Mouse (Mus musculus): ENCODE results near the gene Fbxo7.
"Not testable (repeated sequence)": the region's sequence is repeated elsewhere in the genome, so short reads cannot be mapped to it uniquely, and the experiment has no call there.

Gene Fbxo7

DNA sequence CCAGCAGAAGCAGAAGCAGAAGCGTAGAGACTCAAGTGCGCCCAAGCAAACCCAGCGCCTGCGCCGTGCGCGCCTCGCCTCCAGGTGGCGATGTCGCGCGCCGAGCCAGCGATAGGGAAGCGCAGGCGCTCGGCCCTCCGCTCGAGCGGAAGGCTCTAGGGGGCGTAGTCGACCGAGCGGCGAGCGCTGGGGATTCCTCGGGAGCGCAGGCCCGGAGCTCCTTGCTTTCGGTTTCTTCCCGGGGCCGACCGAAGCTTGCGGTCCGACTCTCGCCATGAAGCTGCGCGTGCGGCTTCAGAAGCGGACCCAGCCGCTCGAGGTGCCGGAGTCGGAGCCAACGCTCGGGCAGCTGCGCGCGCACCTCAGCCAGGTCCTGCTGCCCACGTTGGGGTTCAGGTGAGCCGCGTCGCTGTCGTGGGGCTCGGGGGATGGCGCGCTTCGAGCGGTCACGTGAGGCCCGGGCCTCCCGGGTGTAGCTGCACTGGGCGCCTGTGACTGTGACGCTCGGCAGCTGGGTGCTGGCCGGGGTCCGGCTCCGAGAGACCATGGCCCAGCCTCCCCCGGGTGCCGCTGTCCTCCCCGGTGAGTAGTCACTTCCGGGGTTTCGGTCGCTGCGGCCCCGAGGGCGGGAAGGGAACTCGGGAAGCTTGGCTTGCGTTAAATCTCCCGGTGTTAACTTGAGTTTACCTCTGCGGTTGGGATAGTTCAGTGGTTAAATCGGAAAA is at the start of gene Fbxo7:
Gene Fbxo7, plus strand, starts transcription at position 224 of the 725 bp plus-strand sequence.
- DNase-seq, result peak; percentile 91

DNA sequence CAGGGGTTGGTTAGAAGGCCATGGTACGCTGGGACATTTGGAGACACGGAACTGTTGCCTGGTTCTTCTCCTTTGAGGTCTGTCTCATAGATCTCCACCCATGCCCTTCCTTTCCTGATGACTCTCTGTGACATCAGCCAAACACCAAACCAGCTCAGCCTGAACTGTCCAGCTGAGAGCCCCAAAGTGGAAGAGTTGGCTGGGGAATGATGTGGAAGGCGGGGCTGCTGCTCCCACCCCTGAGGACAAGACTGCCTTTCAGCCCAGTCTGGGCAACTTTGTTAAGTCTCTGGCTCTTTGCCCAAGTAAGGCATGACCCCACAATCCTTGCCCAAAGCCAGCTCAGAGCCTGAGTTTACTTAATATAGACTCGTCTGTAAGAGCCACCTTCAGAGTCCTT is 48.9 kb upstream of the Fbxo7 start:
- no peak for DNase-seq

GRCm38 (mm10) chr10:85989412-85990115 is 32.2 kb upstream of the Fbxo7 start:
- DNase-seq, result no peak

DNA sequence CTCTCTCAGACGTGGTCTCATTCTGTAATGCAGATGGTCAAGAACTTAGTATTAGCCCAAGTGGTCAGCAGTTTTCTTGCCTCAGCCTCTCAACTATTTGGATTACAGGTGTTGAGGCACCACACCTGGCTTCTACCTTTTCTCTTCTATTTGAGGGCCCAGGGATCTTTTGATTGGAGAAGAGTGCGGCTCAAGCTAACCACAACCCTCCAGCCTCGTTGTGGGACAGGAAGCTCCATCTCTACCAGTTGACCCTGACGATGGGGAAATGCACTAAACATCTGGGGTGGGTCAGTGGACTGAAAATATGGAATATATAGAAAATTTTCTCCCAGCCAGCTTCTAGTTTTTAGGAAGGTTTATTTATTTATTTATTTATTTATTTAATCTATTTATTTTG is 29.4 kb upstream of the Fbxo7 start:
- no peak for DNase-seq

DNA sequence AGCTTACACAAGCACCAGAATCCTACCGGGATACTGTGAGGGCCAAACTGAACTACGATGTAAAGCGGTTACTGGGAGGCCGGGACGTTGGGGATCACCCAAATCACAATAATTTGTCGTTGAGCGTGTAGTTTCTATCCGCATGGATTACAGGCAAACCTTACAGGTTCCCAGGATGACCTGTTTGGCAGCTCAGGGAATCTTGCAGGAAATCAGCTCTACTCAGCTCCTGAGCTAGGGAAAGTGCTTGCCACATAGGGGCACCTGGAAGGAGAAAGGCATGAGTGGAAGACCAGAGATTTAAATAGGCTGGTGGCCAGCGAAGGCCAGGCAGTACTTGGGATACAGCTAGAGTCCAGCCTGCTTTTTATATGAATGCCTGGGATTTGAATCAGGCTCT is 27.9 kb upstream of the Fbxo7 start:
- no peak for DNase-seq

GRCm38 (mm10) chr10:85994543-85995104 is 27.1 kb upstream of the Fbxo7 start:
- no peak for DNase-seq

DNA sequence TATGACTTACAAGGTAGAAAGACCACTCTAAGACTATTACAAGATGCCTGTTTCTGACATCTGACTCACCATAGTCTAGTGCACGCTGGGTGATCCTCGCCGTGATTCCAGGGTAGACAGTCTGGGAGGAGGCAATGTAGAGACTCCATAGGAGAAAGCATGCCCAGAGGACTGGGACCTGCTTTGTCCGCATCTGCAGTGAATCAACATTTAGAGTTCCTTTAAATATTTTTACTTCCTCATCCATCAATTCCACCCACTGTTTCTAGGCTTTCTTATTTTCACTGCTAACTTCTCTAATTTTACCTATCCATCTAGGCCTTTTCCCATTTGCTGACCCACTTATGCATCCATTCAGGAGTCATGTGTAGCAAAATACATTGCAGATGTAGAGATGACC is 21.3 kb upstream of the Fbxo7 start:
- DNase-seq, result no peak

DNA sequence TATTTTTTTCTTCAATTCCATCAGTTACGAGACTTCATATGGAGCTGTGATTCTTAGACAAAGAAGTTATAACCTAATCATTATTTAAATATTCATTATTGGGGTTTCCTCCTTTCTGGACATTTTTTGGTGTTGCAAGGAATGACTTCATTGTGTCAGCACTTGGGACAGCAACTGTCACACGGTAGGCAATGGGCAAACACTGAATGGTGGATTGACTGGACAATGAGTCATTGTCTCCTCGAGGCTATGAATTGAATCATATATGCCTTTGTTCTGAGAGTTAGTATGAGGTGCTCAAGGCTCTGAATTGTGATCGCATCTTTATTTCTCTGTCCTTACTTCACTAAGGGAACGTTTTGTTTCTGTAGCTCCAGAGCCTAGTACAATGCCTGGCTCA is 15.3 kb upstream of the Fbxo7 start:
- no peak for DNase-seq

GRCm38 (mm10) chr10:86009688-86010087 is 12.1 kb upstream of the Fbxo7 start:
- DNase-seq, result no peak

DNA sequence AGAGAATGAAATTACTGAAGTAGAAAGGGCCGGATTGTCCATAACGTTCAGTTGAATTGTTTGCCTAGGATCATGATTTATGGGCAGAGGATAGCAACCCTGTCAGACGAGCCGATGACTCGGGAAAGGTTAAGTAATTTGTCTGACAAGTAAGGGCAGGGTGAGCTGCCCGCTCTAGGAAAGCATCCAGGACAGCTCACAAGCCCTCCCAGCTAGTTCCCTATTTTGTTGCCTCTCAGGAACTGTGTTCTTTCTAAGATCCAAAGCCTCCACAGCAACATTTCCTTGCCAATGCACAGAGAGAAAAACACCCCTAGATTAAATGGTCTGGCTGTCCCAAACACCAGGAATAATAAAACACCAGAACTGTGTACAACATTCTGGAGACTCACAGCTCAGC is 11.1 kb upstream of the Fbxo7 start:
- DNase-seq, result no peak

DNA sequence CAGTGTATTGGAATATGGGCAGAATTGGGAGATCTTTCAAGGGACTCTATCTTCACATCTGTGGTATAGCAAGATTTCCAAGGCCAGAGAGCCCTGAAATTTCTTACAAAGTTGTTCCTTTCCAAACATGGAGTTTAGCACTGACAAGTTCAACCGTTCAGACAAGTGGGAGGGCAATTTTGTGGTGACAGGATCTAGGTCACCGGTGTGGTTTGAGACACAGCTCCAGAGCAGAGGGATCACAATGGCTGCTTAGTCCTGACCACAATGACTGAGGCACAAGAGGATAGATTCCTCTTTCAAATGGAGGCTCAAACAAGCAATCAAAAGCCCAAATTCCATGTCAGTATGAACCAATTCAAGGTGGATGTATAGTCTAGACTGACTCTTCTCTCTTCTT is 10.6 kb upstream of the Fbxo7 start:
- no peak for DNase-seq

- no peak for DNase-seq
These were observed 10.0 kb upstream of the Fbxo7 start, which contains the start of gene Bpifc for GRCm38 (mm10) chr10:86011781-86012180. TSS of gene Bpifc (minus strand) at chr10:86011895.

GRCm38 (mm10) chr10:86017781-86018180 is 4.0 kb upstream of the Fbxo7 start:
- DNase-seq, result no peak

- no peak for DNase-seq
These were observed 3.0 kb upstream of the Fbxo7 start for GRCm38 (mm10) chr10:86018813-86019212.

DNA sequence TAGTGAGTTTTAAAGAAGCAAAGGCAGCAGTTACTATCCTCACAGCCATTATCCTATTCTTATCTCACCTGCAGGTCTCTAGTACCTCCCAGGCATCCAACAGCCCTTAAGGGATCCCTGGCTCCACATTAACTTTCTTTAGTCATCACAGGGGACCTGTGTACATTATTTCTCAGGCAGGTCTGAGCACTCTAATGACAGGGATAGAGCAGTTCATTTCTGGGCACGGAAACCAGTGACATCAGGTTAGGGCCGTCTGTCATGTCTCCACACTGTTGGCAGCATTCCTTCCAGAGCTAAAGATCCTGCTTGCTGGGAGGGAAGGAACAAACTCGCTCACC is 394 bp upstream of the Fbxo7 start:
- no peak for DNase-seq

GRCm38 (mm10) chr10:86022474-86022816 is 673 bp downstream of the Fbxo7 start:
- DNase-seq, result no peak

DNA sequence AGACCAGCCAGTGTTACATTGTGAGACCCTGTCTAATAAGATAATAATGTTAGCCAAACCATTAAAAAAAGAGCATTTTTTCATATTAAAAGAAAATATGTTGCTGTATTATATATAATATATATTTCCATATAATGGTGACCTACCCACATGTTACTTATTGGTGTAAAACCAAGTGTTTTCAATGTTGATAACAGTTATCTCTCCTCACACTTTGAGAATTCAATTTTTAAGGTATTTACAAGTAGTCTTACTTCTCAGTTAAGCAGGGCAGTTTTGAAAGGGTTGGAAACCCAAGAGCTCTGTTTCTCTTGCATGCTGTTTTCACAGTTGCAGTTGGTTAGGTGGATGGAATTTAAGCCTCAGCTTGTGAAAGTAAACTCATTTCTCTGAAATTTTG is 1.4 kb downstream of the Fbxo7 start:
- no peak for DNase-seq

- no peak for DNase-seq
These were observed 4.1 kb downstream of the Fbxo7 start for GRCm38 (mm10) chr10:86025906-86026305.

DNA sequence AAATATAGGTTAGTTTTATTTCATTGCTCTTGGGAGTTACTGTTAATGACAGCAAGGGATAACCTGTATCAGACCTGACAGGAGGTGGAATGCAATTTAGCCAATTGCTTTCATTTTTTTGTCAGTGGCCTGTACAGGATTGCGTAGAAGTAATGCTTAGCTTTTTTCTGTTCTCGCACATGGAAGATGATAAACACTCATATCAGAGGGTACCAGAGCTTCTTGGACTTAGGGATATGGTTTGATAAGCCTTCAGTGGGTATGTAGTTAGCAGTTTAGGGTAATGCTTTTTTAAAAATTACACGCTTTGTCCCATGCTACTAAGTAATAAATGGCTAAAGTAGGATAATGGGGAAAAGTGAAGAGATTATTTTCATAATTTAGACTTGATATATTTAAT is 4.6 kb downstream of the Fbxo7 start:
- no peak for DNase-seq

DNA sequence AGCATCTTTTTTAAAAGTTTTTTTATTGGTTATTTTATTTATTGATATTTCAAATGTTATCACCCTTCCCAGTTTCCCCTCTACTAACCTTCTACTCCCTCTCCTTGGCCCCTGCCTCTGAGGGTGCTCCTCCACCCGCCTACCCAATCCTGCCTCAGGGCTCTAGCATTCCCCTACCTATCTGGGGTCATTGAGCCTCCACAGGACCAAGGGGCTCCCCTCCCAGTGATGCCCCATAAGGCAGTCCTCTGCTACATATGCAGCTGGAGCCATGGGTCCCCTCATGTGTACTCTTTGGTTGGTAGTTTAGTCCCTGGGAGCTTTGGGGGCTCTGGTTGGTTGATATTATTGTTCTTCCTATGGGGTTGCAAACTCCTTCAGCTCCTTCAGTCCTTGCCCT is 5.0 kb downstream of the Fbxo7 start:
- DNase-seq, result not testable (repeated sequence)

DNA sequence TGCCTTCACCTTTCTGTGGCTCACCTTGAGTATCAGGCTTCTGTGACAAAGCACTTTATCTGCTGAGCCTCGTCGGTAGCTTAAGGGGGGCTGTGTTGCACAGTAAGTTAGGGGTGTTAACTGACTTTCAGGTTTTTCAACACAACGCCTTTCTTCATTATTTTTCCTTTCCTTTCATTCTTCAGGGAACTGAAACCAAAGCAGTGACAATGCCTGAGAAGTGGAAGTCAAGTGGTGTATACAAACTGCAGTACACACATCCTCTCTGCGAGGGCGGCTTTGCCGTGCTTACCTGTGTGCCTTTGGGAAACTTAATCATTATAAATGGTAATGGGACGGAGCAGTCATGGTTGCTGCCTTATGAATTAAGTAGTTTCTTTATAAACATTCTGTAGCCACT is 9.0 kb downstream of the Fbxo7 start:
- no peak for DNase-seq

DNA sequence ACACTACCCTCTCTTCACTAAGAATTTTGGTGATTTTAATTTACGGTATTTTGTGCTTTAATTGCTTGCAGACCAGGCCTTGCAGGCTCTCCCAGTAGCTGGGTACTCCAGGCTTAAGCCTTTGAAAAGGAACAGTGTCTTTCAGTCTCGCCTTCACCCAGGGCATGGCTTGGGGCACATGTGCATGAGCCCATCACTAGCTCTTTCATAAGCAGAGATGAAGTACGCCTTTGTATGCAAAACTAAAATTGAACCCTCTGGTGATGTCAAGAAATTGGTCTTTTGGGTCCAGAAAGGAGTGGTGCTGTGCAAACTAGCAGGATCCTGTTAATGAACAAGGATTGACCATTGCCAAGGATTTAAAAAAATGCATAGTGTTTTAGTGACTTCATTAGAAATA is 10.7 kb downstream of the Fbxo7 start:
- no peak for DNase-seq

DNA sequence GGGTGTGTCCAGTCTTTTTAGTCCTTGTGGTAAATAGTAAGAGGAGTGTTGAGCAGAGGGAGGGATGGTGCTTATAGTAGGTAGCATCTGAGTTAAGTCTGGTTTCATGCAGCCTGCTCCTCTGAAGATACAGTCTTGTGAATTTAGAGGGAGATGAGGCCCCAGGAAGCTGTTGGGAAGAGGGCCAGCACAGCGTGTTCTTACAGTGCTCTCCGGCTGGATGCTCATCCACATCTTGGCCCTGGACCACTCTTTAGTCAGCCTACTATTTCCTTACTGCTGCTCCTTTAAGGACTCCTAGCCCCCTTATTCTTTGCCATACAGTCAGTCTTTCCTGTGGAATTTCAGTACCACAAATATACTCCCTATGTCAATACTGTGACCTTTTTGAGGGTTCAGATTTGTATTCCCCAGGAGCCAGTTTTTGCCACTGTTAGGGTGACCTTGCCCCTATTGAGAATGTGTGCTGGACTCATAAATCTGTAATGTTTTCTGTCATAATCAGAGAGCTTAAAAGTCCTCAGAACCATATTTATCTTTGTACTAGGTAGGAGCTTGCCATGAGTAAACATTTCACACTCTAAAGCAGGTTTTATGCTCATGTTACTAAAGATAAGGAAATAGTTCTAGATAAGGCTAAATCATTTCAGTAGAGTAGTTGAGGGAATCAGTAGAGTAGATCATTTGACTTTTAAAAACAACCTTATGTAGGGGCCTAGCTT is 12.4 kb downstream of the Fbxo7 start:
- DNase-seq, result no peak

- peak; percentile 1 for DNase-seq
These were observed 21.9 kb downstream of the Fbxo7 start for GRCm38 (mm10) chr10:86043651-86044050.

Measured in kidney, adult 18-20 months (tissue).